Mouse (Mus musculus) left cerebral cortex, postnatal 14 days (tissue): ENCODE measurements around the gene Nfib. TPM values are rescaled to one million over a fixed set of nuclear protein-coding genes. Genes with fewer than 3 reads are reported as not detected.

Source experiments
- DNase-seq, 2 experiments: peaks; one replicate each; pipeline ENCODE4 v3.0.0; 2021 to 2022; ENCODE audit warnings: low spot score in 2 of 2, mixed read lengths in 1 of 2
- intact Hi-C: fragments of 180-260 bp; cut with DNase I; formaldehyde crosslinking; loops from one replicate; pipeline ENCODE4 v1.15.1; 2025
- total RNA-seq, 2 experiments: library from RNA; stranded (reverse); gene quantifications; 2 replicates each; pipeline ENCODE4 v1.2.3; 2021

Gene Nfib
- total RNA-seq, 2 experiments from 2014 or later, result 94.4 to 100 TPM

DNA sequence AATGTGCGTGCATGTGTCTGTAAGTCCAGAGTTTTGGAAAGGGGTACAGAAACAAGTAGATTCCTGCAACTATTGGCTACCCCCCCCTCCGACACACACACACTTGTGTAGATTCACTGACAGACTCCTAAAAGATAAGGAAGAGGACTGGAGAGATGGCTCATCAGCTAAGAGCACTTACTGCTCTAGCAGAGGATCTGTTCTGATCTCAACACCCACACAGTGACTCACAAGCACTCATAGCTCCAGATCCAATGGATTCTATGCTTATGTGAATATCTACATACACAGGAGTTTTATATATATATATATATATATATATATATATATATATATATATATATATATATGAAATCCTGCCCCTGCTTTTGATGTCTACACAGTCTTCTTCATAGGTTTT, 146.7 kb downstream of the Nfib start:
- intact Hi-C loops, result no loop called here
- DNase-seq, result no peak

DNA sequence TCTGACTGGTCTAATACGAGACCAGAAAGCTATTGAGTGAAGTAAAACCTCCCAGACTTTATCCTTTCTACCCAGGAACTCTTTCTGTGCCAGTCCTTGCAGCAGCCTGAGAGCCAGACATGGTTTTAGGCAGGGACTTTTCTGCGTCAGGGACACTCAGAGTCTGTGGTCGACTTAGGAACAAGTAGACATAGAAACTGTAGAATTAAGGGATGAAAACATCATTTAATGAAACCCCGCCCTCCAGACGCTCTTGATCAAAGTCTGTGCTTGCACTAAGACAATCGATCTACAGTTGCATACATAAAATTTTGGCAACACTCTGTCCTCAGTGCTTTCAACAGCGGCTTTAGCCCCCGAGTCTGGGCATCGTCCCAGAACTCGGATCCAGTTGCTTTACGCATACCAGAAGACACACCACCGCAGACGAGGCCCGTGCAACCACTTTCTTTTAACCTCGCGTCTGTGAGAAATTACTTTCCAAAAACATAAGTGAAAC, 149.8 kb downstream of the Nfib start:
- intact Hi-C loops, result no loop called here
- DNase-seq, result no peak

DNA sequence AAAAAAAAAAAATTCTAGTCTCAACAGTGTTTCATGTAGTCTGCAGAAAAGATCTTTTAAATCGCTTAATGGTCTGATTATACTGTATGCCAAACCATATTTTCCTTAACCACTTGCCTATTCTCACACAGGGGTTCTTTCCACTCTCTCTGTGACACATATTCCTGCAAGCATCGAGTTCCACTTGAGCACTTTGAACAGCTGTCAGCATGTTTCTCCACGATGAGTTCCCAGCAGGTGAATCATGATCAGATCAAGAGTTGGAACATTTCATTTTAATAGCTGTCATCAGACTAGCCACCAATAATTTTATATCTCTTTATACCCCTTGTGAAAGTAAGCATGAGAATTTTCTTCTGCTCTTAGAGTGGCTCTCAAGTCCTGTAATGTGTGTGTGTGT, 151.9 kb downstream of the Nfib start:
- intact Hi-C loops, result no loop called here
- DNase-seq, result no peak

DNA sequence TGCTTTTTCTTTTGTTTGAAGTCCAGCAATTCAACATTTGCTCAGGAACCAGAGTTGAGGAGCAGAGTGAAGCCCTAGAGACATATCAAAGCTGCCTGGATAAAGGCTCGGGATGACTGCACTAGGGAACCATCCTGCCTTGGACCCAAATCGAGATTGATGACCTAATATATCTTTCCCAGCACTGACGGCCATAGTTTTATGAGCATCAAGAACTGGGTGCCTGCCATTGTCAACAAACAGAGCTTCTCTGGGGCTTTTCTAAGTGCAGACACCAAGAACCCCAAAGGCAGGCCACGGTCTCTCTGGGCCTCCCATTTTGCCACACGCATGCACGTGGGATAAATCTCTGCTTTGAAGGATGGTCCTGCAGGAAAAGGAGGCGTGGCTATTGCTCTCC, 153.3 kb downstream of the Nfib start:
- intact Hi-C loops, result no loop called here
- DNase-seq, result no peak

DNA sequence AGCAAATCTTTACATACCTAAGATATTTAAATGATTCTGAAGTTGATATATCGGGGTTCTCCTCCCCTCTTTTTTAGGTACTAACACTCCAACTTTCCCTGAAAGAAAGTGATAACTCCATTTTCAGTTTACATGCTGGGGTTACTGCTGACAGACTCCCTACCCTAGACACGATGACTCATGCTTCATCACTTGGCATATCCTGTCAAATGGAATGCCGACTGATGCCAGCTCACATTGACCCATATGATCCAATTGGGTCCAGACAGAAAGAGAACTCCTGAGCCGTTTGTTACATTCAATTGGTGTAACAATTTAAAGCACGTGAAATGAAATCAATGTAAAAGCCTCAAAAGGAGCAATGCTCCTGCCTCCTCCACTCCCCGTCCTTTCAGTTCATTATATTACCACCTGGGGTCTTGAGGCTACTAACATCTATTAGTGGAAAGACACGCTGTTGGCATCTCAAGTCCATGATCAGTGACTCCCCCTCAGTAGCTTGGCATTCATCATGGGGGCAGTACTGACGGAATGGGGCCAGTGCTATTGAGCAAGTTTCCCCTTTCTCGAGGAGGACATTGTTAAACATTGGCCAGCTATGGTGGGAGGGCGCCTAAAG, 155.7 kb downstream of the Nfib start:
- intact Hi-C loops, result no loop called here
- DNase-seq, result no peak

DNA sequence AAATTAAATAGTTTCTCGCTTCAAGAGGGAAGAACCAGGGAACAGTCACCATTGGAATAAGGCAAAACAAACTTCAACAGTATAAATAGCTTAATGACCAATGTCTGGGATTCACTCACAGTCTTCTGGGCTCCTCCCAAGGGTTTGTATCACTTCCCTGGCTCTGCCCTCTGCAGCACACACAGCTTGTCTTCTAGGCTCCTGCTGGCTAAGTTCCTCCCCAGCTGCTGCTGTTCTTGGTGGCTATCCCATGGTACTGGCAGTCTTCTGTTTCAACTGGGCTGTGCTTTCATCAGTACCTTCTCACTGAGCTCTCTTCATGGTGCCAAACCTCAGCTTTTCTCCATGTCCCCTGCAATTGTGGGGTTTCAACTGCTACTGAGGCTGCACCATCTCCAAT, 157.3 kb downstream of the Nfib start:
- intact Hi-C loops, result no loop called here
- no peak for DNase-seq

DNA sequence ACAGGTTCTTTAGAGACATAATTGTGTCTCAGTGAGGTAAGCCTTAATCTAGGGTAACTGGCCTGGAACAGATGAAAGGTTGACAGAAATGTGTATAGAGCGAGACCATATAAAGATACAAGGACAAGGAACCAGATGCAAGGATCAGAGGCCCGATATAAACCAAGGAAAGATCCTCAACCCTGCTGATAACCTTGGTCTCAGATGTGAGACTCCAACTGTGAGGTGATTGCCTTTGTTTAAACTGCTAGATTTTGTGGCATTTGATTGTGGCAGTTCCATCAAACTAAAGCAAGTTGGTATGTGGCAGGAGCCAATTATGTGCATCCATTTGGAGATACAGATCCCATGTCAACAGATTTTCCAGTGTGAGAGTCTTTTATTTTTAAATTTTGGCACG, 161.6 kb downstream of the Nfib start:
- intact Hi-C loops, result loop anchor here (2.0 to 5.0 kb wide), 2 partner anchors 982 to 1045 kb away; no protein-coding TSS in a partner anchor
- DNase-seq, result no peak

DNA sequence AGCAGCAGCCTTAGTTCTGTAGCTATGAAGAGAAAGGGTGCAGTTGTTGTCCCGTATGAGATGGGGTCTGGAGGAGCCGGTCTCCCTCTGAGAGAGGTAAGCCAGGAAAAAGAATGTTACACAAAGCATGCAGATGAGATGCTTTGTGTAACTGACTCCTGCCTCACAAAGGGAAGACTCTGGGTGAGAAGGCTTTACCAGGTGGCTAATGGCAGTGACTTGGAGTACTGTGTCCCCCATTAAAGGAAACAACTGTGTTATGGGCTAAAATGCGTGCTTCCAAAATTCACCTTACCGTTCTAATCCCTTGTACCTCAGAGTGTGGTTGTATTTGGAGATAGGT, 162.2 kb downstream of the Nfib start:
- intact Hi-C loops, result loop anchor here (2.0 to 5.0 kb wide), 2 partner anchors 981 to 1045 kb away; no protein-coding TSS in a partner anchor
- DNase-seq, result no peak

DNA sequence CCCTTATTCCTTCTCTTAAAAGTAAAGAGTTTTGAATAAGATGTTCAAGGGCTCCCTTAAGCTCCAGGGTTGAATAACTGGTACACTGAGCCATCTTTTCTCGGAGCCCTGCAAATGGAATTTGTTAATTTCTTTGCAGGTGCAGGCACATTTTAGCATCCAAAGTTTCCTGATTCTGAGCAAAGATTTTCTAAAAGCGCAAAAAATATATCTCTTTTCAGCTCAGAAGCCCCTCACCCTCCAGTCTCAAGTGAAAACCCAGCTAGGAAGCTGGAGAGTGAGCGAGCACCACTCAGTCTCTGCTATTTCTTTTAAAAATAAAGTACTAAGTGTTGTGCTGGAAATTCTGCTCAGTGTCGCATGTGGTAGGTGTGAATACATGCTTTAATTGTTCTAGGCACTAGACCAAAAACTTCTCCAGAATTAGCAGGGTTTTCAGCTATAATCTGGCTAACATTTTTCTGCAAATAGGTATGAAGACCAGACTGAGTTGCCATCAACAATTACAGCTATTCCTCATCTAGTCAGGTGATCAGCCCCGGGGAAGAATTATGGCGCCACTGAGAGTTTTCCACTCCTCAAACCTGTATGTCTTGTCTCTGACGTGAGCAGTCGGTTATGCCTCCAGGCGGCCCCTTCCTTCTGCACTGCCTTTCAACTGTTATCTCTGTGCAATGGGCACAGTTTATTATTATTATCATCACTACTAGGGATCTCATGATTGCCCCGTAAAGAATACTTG, 162.7 kb downstream of the Nfib start:
- intact Hi-C loops, result loop anchor here (2.0 to 5.0 kb wide), 2 partner anchors 981 to 1044 kb away; no protein-coding TSS in a partner anchor
- DNase-seq, result peak in 1 of 2 experiments; percentile 66

DNA sequence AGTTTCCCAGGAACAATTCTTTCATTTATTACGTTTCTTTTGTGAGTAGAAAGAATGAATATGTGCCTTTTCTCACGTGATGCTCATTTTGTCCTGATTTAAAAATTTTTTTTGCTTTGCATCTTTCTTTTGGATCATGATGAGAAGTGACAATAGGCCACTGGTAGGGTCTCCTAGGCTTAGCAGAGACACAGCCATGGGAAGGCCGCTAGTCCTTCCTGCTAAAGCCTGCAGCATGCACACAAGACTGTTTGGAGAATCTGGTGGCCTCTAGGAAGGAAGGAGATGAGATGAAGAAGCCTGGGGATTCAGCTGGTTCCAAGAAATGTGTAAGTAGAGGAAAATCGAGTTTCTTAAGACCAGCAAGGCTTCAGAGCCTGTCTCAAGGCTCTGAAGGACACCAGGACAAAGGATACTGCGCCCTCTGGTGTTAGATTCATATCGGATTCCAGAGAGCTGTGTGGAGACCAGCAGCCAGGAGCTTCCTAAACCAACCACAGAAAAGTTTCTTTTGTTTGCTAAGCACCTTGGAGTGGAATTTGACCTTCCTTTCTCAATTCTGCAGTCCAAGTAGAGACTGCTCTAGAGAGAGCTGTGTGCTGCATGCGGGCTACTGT, 163.5 kb downstream of the Nfib start:
- DNase-seq, result peak; percentile 90 to 91
- intact Hi-C loops, result loop anchor here (2.0 to 5.0 kb wide), 2 partner anchors 980 to 1043 kb away; no protein-coding TSS in a partner anchor

DNA sequence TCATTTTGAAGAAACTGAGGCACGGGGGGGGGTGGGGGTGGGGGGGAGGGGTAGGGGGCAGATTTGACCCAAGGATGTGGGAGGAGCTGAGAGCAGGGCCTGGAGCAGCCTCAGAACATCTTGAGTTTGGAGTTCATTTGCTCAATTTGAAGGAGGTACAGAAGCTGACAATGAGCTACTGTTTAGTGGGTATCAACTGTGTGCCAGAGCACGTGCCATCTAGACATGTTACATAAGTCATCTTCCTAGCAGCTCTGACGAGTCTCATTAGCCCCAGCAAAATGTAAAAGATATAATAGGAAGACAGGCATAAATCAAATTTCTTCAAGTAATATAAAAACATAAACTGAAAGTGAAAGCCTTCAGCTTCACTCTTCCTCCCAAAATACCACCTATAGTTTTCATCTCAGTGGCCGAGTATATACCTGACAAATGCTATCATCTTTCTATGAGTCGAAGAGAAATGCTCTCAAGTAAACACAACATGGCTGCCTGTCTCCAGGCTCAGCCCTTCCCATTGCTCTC, 165.0 kb downstream of the Nfib start:
- DNase-seq, result no peak
- intact Hi-C loops, result loop anchor here (5.0 kb wide), 1 partner anchor 978 kb away; no protein-coding TSS in a partner anchor

DNA sequence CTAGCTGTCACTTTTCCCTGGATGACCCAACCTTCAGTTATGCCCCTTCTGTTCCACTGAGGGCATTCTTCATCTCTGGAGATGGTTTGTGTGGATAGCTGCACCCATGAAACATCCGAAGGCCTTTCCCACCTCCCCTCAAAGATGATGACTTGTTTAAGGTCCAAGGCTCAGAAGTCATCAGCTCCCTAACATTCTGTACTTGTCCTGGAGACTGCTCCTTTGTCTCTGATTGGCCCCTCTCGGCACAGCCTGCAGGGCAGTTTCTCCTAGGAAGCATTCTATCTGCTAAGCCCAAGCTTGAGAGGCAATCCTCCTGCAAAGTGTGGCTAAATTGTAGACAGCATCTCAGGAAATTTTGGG, 165.5 kb downstream of the Nfib start:
- intact Hi-C loops, result loop anchor here (5.0 kb wide), 1 partner anchor 978 kb away; no protein-coding TSS in a partner anchor
- DNase-seq, result no peak

DNA sequence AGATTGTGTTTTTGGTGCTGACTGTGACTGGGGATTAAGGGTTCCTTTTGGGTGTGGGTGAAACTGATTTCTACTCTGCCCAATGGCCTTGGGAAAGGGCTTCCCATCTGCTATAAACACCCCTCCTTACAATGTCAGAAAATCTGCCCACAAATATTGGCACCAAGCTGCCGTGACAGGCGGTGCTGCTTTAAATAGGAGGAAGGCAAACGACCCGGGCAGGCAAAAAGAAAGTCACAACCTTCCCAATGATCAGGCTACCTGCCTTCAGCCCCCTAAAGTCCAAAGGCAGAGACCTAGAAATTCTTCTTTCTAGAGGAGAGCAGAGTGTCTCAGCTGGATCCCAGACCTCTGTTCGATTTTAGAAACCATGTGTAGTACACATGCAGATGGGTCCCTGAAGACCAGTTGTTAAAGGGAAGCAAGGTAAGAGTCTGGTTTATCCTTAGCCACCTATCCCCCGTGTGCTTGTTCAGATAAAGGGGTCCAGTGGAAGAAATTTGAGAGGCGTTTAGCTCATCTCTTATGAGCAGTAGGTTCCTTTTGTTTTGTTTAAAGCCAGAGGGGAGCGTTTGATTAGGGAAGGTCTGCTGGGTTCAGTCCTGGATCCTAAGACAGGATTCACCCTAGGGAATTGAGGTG, 166.0 kb downstream of the Nfib start:
- DNase-seq, result no peak
- intact Hi-C loops, result loop anchor here (5.0 kb wide), 2 partner anchors 42 to 977 kb away; no protein-coding TSS in a partner anchor

DNA sequence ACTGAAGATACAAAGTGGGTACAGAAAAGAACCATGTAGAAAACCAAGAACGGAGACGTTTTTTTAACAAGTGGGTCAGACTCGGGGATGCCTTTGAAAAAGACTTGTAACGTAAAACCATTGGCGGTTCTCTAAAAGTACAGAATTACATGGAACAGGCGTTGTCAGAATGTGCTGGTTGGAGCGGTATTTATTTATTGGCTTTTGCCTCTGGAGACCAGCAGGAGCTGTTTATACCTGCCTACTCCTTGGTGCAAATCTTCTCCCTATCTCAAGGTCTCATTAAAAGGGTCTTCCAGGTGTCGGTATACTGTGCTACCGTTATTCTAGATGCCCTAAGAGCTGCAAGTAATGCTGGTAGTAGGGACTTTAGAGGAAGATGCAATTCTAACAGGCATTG, 166.7 kb downstream of the Nfib start:
- DNase-seq, result no peak
- intact Hi-C loops, result loop anchor here (1.0 to 5.0 kb wide), 2 partner anchors 42 to 49 kb away; no protein-coding TSS in a partner anchor

DNA sequence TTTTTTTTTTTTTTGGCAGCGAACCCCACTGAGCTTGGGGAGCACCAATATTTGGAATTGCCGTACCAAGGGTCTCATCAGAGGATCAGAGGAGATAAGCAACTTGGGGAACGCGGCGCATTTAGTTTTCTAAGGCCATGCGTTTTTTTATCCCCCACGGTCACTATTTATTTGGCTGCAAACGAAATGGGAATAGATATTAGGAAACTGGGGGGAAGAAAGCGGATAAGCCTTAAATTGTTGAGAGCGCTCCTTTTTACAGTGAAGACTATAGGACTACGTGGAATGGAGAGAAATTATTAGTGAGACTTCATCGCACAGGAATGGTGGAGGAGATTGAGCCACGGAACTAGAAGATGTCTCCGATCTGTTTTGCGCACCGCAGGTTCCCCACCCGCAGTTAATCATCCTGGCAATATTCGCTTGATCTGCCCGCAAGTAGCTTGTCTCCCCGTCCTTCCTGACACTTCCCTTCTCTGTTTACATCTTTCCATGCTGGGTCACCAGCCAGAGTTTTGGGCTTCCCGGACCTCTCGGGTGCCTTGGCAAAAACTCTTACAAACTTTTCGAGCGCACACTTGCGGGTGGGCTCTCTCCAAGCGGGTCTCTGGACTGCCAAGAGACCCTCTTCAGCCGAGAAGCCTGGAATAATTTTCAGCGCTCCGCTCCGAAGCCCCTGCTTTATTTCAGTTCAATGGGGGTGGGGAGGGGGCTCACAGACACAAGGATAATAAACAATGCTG, 167.3 kb downstream of the Nfib start:
- DNase-seq, result no peak
- intact Hi-C loops, result loop anchor here (1.0 to 5.0 kb wide), 2 partner anchors 41 to 50 kb away; no protein-coding TSS in a partner anchor

DNA sequence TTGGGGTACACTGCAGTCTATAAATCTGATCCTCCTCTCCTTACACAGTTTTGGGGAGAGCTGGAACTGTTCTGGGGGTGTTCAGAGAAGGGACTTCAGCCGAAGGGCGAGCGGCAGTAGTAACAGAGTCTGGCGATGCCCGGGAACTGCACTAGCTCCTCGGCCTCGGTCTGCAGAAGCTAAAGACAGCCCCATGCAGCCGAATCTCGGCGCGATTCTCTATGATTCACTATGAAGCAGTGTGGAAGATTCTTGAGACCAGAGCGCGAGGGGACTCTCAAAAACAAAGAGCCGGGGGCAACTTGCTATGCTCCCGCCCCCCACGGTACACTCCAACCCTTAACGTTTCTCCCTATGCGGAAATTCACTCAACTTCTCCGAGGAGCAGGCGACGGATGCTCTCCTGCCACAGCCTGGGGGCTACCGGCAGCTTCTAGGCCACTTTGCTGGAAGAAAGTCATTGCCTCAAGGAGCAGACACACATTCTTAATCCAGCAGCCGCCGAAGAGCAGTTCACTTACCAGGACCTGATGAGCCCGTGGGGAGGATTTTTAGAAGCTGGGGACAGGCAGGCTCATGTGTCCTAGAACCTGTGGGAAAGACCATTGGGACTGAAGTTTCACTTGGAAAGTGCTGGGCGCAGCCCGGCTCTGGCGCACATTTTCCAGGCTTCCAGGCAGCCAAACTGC, 168.1 kb downstream of the Nfib start:
- intact Hi-C loops, result loop anchor here (2.0 to 5.0 kb wide), 2 partner anchors 25 to 40 kb away; no protein-coding TSS in a partner anchor
- DNase-seq, result no peak

DNA sequence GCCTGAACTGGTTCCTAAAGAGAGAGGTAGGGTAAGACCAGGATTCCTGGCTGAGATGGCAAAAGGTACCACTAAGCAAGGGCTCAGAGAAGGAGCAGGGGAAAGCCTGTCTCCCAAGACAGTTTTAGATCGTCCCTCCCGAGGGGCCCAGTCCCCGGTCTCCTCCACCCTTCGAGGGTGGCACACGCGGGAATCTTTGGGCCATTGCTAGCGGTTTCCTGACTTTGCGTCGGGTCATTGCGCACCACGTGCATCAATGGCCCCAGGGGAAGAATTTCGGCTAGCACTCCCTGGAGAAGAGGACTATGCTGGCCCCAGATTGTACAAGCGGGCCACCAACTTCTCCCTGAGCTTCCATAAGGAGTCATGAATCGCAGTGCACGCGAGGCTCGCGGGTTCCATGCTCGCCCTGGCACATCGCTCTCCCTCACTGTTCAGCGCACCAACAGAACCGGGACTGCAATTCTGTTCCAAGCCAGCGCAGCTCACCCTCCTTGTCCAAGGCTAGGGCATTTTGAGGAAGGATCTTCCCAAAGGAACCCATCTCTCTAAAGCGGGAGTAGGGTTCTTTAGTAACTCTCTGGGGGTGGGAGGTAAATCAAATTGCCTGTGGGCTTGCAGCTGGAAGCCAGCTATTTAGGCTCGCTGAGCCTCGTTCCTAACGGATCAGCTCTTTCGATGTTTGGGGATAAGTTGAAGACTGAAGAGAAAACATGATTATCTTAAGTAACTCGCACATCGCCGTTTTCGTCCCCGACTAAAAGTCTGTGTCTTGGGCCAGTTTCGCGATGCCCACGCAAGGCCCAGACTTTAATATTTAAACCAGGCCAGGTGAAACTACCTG, 168.9 kb downstream of the Nfib start:
- DNase-seq, result no peak
- intact Hi-C loops, result loop anchor here (2.0 to 5.0 kb wide), 2 partner anchors 24 to 39 kb away; no protein-coding TSS in a partner anchor
